Mouse (Mus musculus): ENCODE measurements at regions not wholly inside any gene's neighbourhood (a gene's known extent, or its start where the extent isn't known, plus 50 kb on each side); places are given as distances from the start of the nearest gene placed in this dataset.

DNA sequence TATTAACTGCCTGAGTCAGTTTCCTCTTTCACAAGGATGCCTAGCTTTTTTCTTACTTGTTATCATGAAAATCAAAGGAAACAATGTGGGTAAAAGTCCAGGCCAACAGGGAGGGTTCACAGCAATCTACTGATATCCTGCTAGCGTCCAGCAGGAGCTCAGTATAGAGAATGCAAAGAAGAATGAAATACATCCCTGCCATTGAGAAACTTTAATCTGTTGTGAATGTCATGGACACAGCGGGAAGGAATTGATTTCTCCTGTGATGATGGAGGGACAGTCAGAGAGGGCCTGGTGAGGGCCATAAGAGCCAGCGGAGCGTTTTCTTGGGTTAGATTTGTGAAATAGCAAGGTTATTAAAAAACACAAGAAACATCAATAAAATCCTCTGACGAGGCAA is 60.0 kb upstream of the Pde3a start:
- ATAC-seq = peak; percentile 41
- 71% methylated on average over 5 of the region's 5 CpGs for WGBS

DNA sequence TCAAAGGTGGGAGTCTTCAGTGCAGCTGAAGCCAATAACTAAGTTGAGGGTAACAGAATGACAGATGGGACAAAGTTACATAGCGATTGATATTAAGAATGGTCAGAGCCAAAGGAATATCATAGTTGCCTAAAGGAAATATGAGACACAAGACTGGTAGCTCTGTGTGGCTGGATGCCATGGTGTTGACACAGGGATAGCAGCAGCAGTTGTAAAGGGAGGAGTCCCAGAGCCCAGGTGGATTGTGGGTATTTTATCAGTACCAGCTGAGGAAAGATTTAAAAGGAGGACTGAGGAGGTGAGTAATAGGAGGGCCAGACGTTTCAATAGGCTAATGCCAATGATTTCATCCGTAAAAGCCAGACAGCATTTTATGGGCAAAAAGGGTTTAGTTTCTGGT is 59.4 kb upstream of the Pde3a start:
- Histone ChIP-seq H3K9me3 (ENCODE audit: control insufficient read depth, low read length) (no peaks in the 10 kb centered on the region), H3K4me1 (ENCODE audit: control insufficient read depth, insufficient read depth, low read length) (peaks cover 9% of the 10 kb centered on the region), H3K9ac (ENCODE audit: low read depth, low read length) (no peak overlapping the region), H3K4me2 (ENCODE audit: low read depth, low read length) (no peak overlapping the region), H3K4me3 (ENCODE audit: low read length) (no peak overlapping the region), H3K27ac (ENCODE audit: low read length) (peak overlapping the region; percentile 47), H3K27me3 (replicated peaks; ENCODE audit: control insufficient read depth, insufficient read depth, low read length) (no peaks in the 10 kb centered on the region), H3K36me3 (ENCODE audit: control insufficient read depth, insufficient read depth, low read length) (no peaks in the 10 kb centered on the region)
- no peak for ATAC-seq
- WGBS = 85% methylated on average over 3 of the region's 3 CpGs

More for the DNA sequence above, 60.0 kb upstream of the Pde3a start:
- H3K4me2 ChIP-seq (ENCODE audit: low read depth, low read length) = no peak overlapping the region
- H3K27ac ChIP-seq (ENCODE audit: low read length) = peak overlapping the region; percentile 69
- no peaks in the 10 kb centered on the region for H3K27me3 ChIP-seq (replicated peaks; ENCODE audit: control insufficient read depth, insufficient read depth, low read length)
- peaks cover 9% of the 10 kb centered on the region for H3K4me1 ChIP-seq (ENCODE audit: control insufficient read depth, insufficient read depth, low read length)
- no peaks in the 10 kb centered on the region for H3K9me3 ChIP-seq (ENCODE audit: control insufficient read depth, low read length)
- H3K9ac ChIP-seq (ENCODE audit: low read depth, low read length) = no peak overlapping the region
- no peaks in the 10 kb centered on the region for H3K36me3 ChIP-seq (ENCODE audit: control insufficient read depth, insufficient read depth, low read length)
- H3K4me3 ChIP-seq (ENCODE audit: low read length) = no peak overlapping the region

DNA sequence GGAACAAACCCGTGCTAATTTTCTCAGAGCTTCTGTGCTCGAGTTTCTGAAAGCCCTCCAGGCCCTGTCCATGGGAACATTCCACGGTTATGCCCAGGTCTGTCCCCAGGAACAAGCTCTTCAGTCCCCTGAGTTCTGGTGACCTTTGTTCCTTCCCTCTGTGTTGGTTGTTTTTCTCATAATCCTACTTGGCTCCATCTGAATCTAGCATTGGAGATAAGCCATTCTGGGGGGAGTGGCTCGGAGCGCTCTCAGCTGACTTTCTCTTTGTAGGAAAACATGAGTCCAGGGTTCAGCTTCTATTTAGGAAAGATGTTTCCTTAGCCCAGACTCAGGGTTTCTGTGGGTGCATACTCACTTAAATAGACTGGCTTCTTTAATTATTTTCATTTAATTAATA is 58.7 kb upstream of the Pde3a start:
- no peak overlapping the region for H3K9ac ChIP-seq (ENCODE audit: low read depth, low read length)
- H3K27me3 ChIP-seq (replicated peaks; ENCODE audit: control insufficient read depth, insufficient read depth, low read length) = no peaks in the 10 kb centered on the region
- 65% methylated on average over 5 of the region's 5 CpGs for WGBS
- no peaks in the 10 kb centered on the region for H3K36me3 ChIP-seq (ENCODE audit: control insufficient read depth, insufficient read depth, low read length)
- H3K27ac ChIP-seq (ENCODE audit: low read length) = peak overlapping the region; percentile 47
- H3K4me1 ChIP-seq (ENCODE audit: control insufficient read depth, insufficient read depth, low read length) = peaks cover 9% of the 10 kb centered on the region
- no peaks in the 10 kb centered on the region for H3K9me3 ChIP-seq (ENCODE audit: control insufficient read depth, low read length)
- peak; percentile 81 for ATAC-seq
- H3K4me3 ChIP-seq (ENCODE audit: low read length) = no peak overlapping the region
- no peak overlapping the region; the same call in 1 of the 2 replicates for H3K4me2 ChIP-seq (ENCODE audit: low read depth, low read length)

DNA sequence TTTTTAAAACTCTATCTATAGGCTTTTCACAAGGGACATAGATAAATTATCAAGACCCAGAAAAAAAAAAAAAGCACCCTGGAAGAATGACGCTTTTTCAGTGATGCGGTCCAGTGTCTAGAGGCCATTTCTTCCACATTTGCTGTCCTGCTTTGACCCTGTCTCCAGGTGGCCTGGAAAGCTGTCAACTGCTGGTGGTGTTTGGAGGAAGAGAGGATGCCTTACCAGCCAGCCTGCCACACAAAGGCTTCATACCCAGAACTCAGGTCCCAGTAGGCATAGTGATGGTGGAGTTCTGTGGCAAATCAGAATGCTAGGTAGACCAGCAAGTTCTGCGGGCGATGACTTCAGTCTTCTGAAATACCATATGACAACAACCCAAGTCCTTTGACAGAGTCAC is 51.6 kb upstream of the Pde3a start:
- 96% methylated on average over 4 of the region's 4 CpGs for WGBS
- no peaks in the 10 kb centered on the region for H3K36me3 ChIP-seq (ENCODE audit: control insufficient read depth, insufficient read depth, low read length)

More for the DNA sequence above, 51.6 kb upstream of the Pde3a start:
- Histone ChIP-seq H3K9me3 (ENCODE audit: control insufficient read depth, low read length) (no peaks in the 10 kb centered on the region), H3K4me3 (ENCODE audit: low read length) (no peak overlapping the region), H3K4me2 (ENCODE audit: low read depth, low read length) (no peak overlapping the region), H3K27ac (ENCODE audit: low read length) (no peak overlapping the region), H3K4me1 (ENCODE audit: control insufficient read depth, insufficient read depth, low read length) (no peaks in the 10 kb centered on the region), H3K9ac (ENCODE audit: low read depth, low read length) (no peak overlapping the region), H3K27me3 (replicated peaks; ENCODE audit: control insufficient read depth, insufficient read depth, low read length) (no peaks in the 10 kb centered on the region)
- ATAC-seq = no peak
